Mouse (Mus musculus) ES-Bruce4 (cell line): Measurements from ENCODE around the gene Ttf1.

ENCODE experiments used
- CTCF ChIP-seq: IDR thresholded peaks from one replicate; pipeline ENCODE4 v1.8.1; 2011; ENCODE audit warnings: low read depth, low read length
- EP300 ChIP-seq: IDR thresholded peaks from 2 replicates; pipeline ENCODE4 v1.6.1; 2011; ENCODE audit warnings: low read depth, low read length; ENCODE audit not compliant: insufficient read depth
- POLR2A ChIP-seq: IDR thresholded peaks from one replicate; pipeline ENCODE4 v1.8.1; 2011; ENCODE audit warnings: low read length; ENCODE audit not compliant: insufficient read depth

GRCm38 (mm10) chr2:29042124-29042523, 17.9 kb upstream of the Ttf1 start:
- TF ChIP-seq CTCF = no peak
- TF ChIP-seq POLR2A = no peak
- TF ChIP-seq EP300 = no peak
